Mouse (Mus musculus) central nervous system, embryonic 18 days (tissue): ENCODE results near the gene Wsb1. TPM values are rescaled to one million over a fixed set of nuclear protein-coding genes. Genes with fewer than 3 reads are reported as not detected.

Source experiments
- polyA plus RNA-seq: library from polyadenylated mRNA; depleted of rRNA; stranded (reverse); fragments of >200 nt; gene quantifications from 2 replicates; pipeline ENCODE4 v1.2.3, GENCODE M21; 2012; rRNA removed

Gene Wsb1
- polyA plus RNA-seq: 751 and 795 TPM in 2 replicates

DNA sequence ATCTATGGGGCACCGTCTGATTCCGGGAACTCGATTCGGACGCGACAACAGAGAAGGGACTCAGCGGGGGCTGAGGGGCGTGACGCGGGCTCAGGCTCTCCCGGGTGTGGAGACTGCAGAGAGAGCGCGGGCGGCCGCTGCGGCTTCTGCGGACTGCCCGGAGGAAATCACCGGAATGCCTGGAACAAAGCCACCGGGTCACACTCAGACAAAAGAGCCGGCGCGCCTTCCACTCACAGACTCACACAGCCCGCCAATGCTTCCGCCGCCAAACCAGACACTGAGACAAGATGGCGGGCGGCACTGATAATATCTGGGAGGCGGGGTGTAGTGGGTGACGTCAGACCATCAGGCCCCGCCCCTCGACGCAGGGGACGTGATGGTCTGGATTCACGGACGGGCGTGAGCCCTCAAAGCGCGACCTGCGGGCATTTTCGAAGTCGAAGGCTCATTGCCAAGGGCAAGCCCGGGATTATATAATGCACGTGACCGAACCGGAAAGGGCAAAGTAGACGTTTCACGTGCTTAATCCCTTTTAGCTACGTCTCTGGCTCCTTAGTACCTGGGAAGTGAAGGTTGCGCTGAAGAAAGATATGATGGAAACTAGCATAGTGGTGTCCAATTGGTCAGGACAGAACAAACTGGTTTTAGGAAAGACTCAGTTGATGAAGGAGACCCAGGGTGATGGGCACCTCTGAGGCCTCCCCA, at the start of gene Wsb1:
Gene Wsb1, minus strand, starts transcription at position 281 of the 708 bp plus-strand sequence.

DNA sequence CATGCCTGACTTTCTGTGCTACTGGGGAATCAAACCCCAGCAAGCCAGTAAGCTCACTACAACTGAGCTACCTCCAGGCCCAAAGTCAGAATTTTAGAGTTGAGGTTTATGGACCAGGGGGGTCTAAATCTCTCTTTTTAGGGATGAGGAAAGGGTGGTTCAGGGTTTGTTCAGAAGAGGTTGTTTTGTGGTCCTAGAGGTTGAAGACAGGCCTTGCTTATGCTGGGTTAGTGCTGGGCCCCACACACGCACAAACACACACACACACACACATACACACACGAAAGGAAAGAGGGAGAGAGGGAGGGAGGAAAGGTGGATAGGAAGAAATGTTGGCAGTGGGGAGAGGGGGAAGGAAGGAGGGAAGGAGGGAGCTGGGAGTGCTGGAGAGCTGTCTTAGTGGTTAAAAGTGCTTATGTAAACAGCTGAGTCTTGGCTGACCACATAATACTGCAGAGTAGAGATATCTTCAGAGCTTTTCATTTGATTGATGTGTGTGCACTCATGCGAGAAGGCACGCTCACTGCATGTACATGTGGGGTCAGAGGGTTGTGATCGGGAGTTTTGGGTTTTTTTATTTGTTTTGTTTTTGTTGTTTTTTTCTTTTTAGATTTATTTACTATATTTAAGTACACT, 42.5 kb upstream of the Wsb1 start, which contains the start of gene Gm9964:
Gene Gm9964, minus strand, starts transcription at position 51 of the 636 bp plus-strand sequence.

Other genes starting within 250 kb of the Wsb1 start
- gene Ksr1, start 108.3 kb downstream of the Wsb1 start, polyA plus RNA-seq: 24.7 and 27.7 TPM in 2 replicates
- not detected in 2 replicates for gene Gm9964, start 42.2 kb upstream of the Wsb1 start, polyA plus RNA-seq
- 29.9 and 30.6 TPM in 2 replicates for gene Nf1, start 85.0 kb upstream of the Wsb1 start, polyA plus RNA-seq
- 15.0 and 15.3 TPM in 2 replicates for gene Omg, start 249.4 kb upstream of the Wsb1 start, polyA plus RNA-seq